ENCODE assay signal across 9 mouse cellular contexts in the genomic region with DNA sequence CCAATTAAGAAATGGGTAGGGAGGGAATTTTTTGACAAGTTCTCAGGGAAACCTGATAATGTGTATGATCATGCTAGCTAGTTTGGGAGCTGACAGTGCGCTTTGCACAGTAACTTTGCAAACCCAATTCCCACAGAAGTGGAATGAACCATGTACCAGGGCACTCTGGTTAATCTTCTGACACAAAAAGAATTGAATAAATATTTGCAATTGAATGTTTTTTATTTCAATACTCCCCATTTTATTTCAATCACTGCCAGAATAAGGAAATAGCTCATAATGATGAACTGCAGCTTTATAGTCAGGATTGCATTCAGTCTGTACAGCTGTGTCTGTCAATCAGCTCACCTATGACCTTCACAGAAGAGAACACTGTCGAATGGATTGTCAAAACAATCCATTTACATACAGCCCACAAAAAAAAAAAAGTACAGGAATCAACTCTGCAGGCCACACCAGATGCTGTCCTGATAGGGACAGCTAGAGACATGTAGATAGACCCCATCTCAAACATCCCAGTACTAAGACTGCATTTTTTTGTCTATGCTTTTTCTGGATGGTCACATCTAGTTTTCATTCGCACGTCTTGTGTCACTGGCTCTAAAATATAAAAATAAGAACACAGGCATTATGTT. TPM values are rescaled to one million over a fixed set of nuclear protein-coding genes. Genes with fewer than 3 reads are reported as not detected.
A peak's percentile ranks its signal among the peaks of the same experiment; 100 is the strongest.
DNase-seq lines count a peak whose midpoint lies in the region; ATAC-seq and TF ChIP-seq lines count a peak whose summit lies in the region.
"Had no signal": no experiment of that assay in that cellular context is flagged by ENCODE, and none has a peak within 500 bp of the region (broad histone marks: within the 10 kb centered on the region; RNA-seq: fewer than 3 reads in every experiment).

No protein-coding gene starts in this region.

- no peaks in the 10 kb centered on the region for H3K9me3 ChIP-seq in heart, embryonic 12.5 days (replicated peaks)
- H3K9me3 ChIP-seq in hindbrain, embryonic 10.5 days = no peaks in the 10 kb centered on the region
- no peaks in the 10 kb centered on the region for H3K9me3 ChIP-seq in liver, postnatal 0 days (ENCODE audit: low read length)

- TF ChIP-seq EP300 in heart, adult 2 months (IDR thresholded peaks at IDR 0.05; ENCODE audit: insufficient read depth, low read depth, low read length) = no peak
- no peak for TF ChIP-seq EP300 in liver, postnatal 0 days (IDR thresholded peaks at IDR 0.05; ENCODE audit: low read depth)

- no peak overlapping the region for H3K27ac ChIP-seq in heart, embryonic 12.5 days (ENCODE audit: poor library complexity, severe bottlenecking)
- H3K27ac ChIP-seq in heart, adult 2 months = no peak overlapping the region
- H3K27ac ChIP-seq in hindbrain, embryonic 10.5 days = no peak overlapping the region
- 0 out of 2 replicates have a peak overlapping the region, but pooled peaks have one; percentile 4 for H3K27ac ChIP-seq in liver, postnatal 0 days (ENCODE audit: low read depth)

- intact Hi-C loops in heart, adult 2 months (cut with DNase I) = no loop called here

- peaks cover 11% of the 10 kb centered on the region for H3K4me1 ChIP-seq in heart, embryonic 12.5 days (replicated peaks)
- H3K4me1 ChIP-seq in heart, adult 2 months (ENCODE audit: control insufficient read depth, insufficient read depth, low read length) = no peaks in the 10 kb centered on the region
- peaks cover 17% of the 10 kb centered on the region for H3K4me1 ChIP-seq in hindbrain, embryonic 10.5 days (replicated peaks)
- peaks cover 13% of the 10 kb centered on the region for H3K4me1 ChIP-seq in liver, postnatal 0 days (ENCODE audit: insufficient read depth)

- no peak for TF ChIP-seq CTCF in heart, adult 2 months (IDR thresholded peaks at IDR 0.05)
- TF ChIP-seq CTCF in liver, postnatal 0 days (IDR thresholded peaks at IDR 0.05; ENCODE audit: low read depth) = no peak

- peak overlapping the region; percentile 97 for H3K9ac ChIP-seq in heart, embryonic 12.5 days
- H3K9ac ChIP-seq in heart, adult 2 months (ENCODE audit: low read depth, low read length) = no peak overlapping the region
- peak overlapping the region; percentile 88; the same call in 1 of the 2 replicates for H3K9ac ChIP-seq in liver, postnatal 0 days (replicated peaks)

- H3K79me2 ChIP-seq in heart, adult 2 months (replicated peaks; ENCODE audit: control insufficient read depth, insufficient read depth, low read length) = no peaks in the 10 kb centered on the region

- H3K27me3 ChIP-seq in heart, embryonic 12.5 days (replicated peaks) = no peaks in the 10 kb centered on the region
- no peaks in the 10 kb centered on the region for H3K27me3 ChIP-seq in heart, adult 2 months (ENCODE audit: control insufficient read depth, insufficient read depth, low read length)
- H3K27me3 ChIP-seq in hindbrain, embryonic 10.5 days (ENCODE audit: insufficient read depth, poor library complexity, severe bottlenecking) = no peaks in the 10 kb centered on the region
- H3K27me3 ChIP-seq in liver, postnatal 0 days (ENCODE audit: insufficient read depth, low read length) = no peaks in the 10 kb centered on the region

- H3K4me2 ChIP-seq in heart, embryonic 12.5 days = peak overlapping the region; percentile 71
- H3K4me2 ChIP-seq in liver, postnatal 0 days (ENCODE audit: low read depth, low read length) = peak overlapping the region; percentile 93

- H3K4me3 ChIP-seq in heart, embryonic 12.5 days = peak overlapping the region; percentile 92
- H3K4me3 ChIP-seq in heart, adult 2 months = no peak overlapping the region
- H3K4me3 ChIP-seq in hindbrain, embryonic 10.5 days = peak overlapping the region; percentile 72
- peak overlapping the region; percentile 82 for H3K4me3 ChIP-seq in liver, postnatal 0 days (ENCODE audit: low read depth, low read length)

- 28% methylated on average over 4 of the region's 4 CpGs for WGBS in heart, embryonic 12.5 days
- WGBS in heart, adult 2 months = 34% methylated on average over 4 of the region's 4 CpGs
- 27% methylated on average over 4 of the region's 4 CpGs for WGBS in hindbrain, embryonic 10.5 days
- WGBS in liver, postnatal 0 days (ENCODE audit: insufficient replicate concordance) = 35% methylated on average over 4 of the region's 4 CpGs

- no peak for TF ChIP-seq POLR2A in heart, adult 2 months (IDR thresholded peaks at IDR 0.05; ENCODE audit: insufficient read depth, low read depth, low read length)

- peaks cover 17% of the 10 kb centered on the region for H3K36me3 ChIP-seq in heart, embryonic 12.5 days
- peaks cover 17% of the 10 kb centered on the region for H3K36me3 ChIP-seq in heart, adult 2 months (ENCODE audit: control insufficient read depth, insufficient read depth, low read length)
- H3K36me3 ChIP-seq in hindbrain, embryonic 10.5 days = peaks cover 18% of the 10 kb centered on the region
- peaks cover 12% of the 10 kb centered on the region for H3K36me3 ChIP-seq in liver, postnatal 0 days (replicated peaks; ENCODE audit: insufficient read depth, low read length)

- no peak for ATAC-seq in heart, embryonic 12.5 days (ENCODE audit: insufficient number of reproducible peaks, low FRiP score)
- ATAC-seq in liver, postnatal 0 days = no peak

- DNase-seq in heart, adult 2 months = no peak
- peak; percentile 42 for DNase-seq in ES-CJ7 (ENCODE audit: low read depth, low spot score)
- no peak for DNase-seq in hindbrain, embryonic 10.5 days (ENCODE audit: low spot score)
- no peak for DNase-seq in liver, postnatal 0 days
- DNase-seq in right cerebral cortex, postnatal 36 days (ENCODE audit: low spot score in 2 of 2) = no peak
- no peak for DNase-seq in ovary, adult 18-20 months (ENCODE audit: low spot score)
- DNase-seq in thymus, adult 18-20 months = no peak
- DNase-seq: lung, postnatal 4 days had no signal

RNA-seq across cellular contexts. Expression of a gene that starts 26.9 kb away (rescaled TPM):
- 5.9 and 6.9 TPM in 2 replicates for polyA plus RNA-seq in heart, embryonic 12.5 days (2016; fragmentation: Nextera tagmentation; extraction: Ambion mirVana)
- total RNA-seq in heart, adult 2 months (2021) = 1 to 10 TPM; 6.5 to 6.9 TPM
- 2.6 and 4.1 TPM in 2 replicates for polyA plus RNA-seq in heart, adult 2 months (2012; rRNA removed)
- 7.6 and 9.0 TPM in 2 replicates for polyA plus RNA-seq in hindbrain, embryonic 10.5 days (2016; fragmentation: Nextera tagmentation; extraction: Ambion mirVana)
- 4.5 and 4.6 TPM in 2 replicates for polyA plus RNA-seq in liver, postnatal 0 days (2015; fragmentation: Nextera tagmentation; extraction: Ambion mirVana)

RNA-seq across cellular contexts. Expression of a gene that starts 38.6 kb away (rescaled TPM):
- 67.7 and 74.2 TPM in 2 replicates for polyA plus RNA-seq in heart, embryonic 12.5 days (2016; fragmentation: Nextera tagmentation; extraction: Ambion mirVana)
- total RNA-seq in heart, adult 2 months (2021) = 10 to 100 TPM; 60.8 to 64.6 TPM
- 6.6 and 14.3 TPM in 2 replicates for polyA plus RNA-seq in heart, adult 2 months (2012; rRNA removed)
- 79.9 and 108 TPM in 2 replicates for polyA plus RNA-seq in hindbrain, embryonic 10.5 days (2016; fragmentation: Nextera tagmentation; extraction: Ambion mirVana)
- polyA plus RNA-seq in liver, postnatal 0 days (2015; fragmentation: Nextera tagmentation; extraction: Ambion mirVana) = 25.6 and 27.3 TPM in 2 replicates

RNA-seq across cellular contexts. Expression of a gene that starts 59.7 kb away (rescaled TPM):
- 0.21 and 0.45 TPM in 2 replicates for polyA plus RNA-seq in heart, embryonic 12.5 days (2016; fragmentation: Nextera tagmentation; extraction: Ambion mirVana)
- under 1 TPM in 1 of 2 experiments, not detected in 1; 0.13 TPM for total RNA-seq in heart, adult 2 months (2021)
- 0.09 TPM in 1 of 2 replicates, not detected in the other for polyA plus RNA-seq in heart, adult 2 months (2012; rRNA removed)
- 0.09 and 0.13 TPM in 2 replicates for polyA plus RNA-seq in hindbrain, embryonic 10.5 days (2016; fragmentation: Nextera tagmentation; extraction: Ambion mirVana)
- 0.05 TPM in 1 of 2 replicates, not detected in the other for polyA plus RNA-seq in liver, postnatal 0 days (2015; fragmentation: Nextera tagmentation; extraction: Ambion mirVana)
